Mouse (Mus musculus) heart, embryonic 12.5 days (tissue): ENCODE measurements around the gene Rab21. TPM values are rescaled to one million over a fixed set of nuclear protein-coding genes. Genes with fewer than 3 reads are reported as not detected.

Experiments used
- ATAC-seq: fragments of 200-750 bp; cut with Nextera tagmentation; 2 replicates; pipeline ENCODE4 v1.8.0; 2017; ENCODE audit warnings: moderate TSS enrichment, moderate library complexity; ENCODE audit not compliant: insufficient number of reproducible peaks, low FRiP score
- H3K27ac ChIP-seq: fragments of 300-500 bp; sonication (generic); 2 replicates; pipeline ENCODE4 v1.5.1; 2016; ENCODE audit warnings: mild to moderate bottlenecking, moderate library complexity; ENCODE audit not compliant: poor library complexity, severe bottlenecking
- H3K27me3 ChIP-seq: fragments of 300-500 bp; sonication (generic); replicated peaks from 2 replicates; pipeline ENCODE4 v1.6.1; 2016; ENCODE audit warnings: mild to moderate bottlenecking, moderate library complexity
- H3K36me3 ChIP-seq: fragments of 300-500 bp; sonication (generic); 2 replicates; pipeline ENCODE4 v1.6.1; 2016; ENCODE audit warnings: mild to moderate bottlenecking, moderate library complexity
- H3K4me1 ChIP-seq: fragments of 300-500 bp; sonication (generic); replicated peaks from 2 replicates; pipeline ENCODE4 v1.6.1; 2016; ENCODE audit warnings: mild to moderate bottlenecking
- H3K4me2 ChIP-seq: fragments of 300-500 bp; sonication (generic); 2 replicates; pipeline ENCODE4 v1.6.1; 2016; ENCODE audit warnings: mild to moderate bottlenecking, moderate library complexity
- H3K4me3 ChIP-seq: fragments of 300-500 bp; sonication (generic); 2 replicates; pipeline ENCODE4 v1.5.1; 2016; ENCODE audit warnings: mild to moderate bottlenecking
- H3K9ac ChIP-seq: fragments of 300-500 bp; sonication (generic); 2 replicates; pipeline ENCODE4 v1.6.1; 2016; ENCODE audit warnings: mild to moderate bottlenecking, moderate library complexity
- H3K9me3 ChIP-seq: fragments of 300-500 bp; sonication (generic); replicated peaks from 2 replicates; pipeline ENCODE4 v1.6.1; 2016; ENCODE audit warnings: mild to moderate bottlenecking, moderate library complexity
- WGBS: fragments of 180-500 bp; shearing (Covaris S2); methylation state at CpG from one replicate; pipeline ENCODE4 v1.1.7; 2016; 5-methylcytosine and 5-hydroxymethylcytosine counted together
- polyA plus RNA-seq: library from polyadenylated mRNA; unstranded; fragments of >200 nt; fragmentation: Nextera tagmentation; extraction: Ambion mirVana; gene quantifications from 2 replicates; pipeline ENCODE4 v1.2.1, GENCODE M21; 2016

Rab21 gene
- polyA plus RNA-seq, 1 experiment from 2014 or later, result 6.0 TPM

DNA sequence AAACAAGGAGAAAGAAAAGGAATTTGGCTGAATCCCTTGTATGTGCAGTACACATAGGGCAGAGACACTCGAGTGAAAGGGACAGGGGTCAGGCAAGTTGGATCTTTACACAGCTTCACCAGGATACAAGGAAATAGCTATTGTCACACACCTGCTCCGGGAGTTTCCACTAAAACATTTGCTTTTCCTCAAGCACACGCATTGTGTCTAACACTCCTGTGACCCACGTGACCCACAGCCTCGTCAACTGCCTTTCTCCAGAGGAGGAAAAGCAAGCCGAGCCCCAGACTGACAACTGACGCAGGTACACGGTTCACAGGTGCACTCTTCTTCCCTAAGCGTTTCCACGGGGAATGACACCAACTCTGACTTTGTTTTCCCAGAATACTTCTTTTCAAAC lies 31.2 kb downstream of the Rab21 start:
- Histone ChIP-seq H3K4me2 (no peak overlapping the region), H3K36me3 (peaks cover 26% of the 10 kb centered on the region), H3K9ac (no peak overlapping the region), H3K9me3 (0 out of 2 replicates have a peak, but pooled peaks cover 4% of the 10 kb centered on the region), H3K4me3 (no peak overlapping the region), H3K4me1 (no peaks in the 10 kb centered on the region), H3K27ac (no peak overlapping the region), H3K27me3 (no peaks in the 10 kb centered on the region)
- no peak for ATAC-seq
- WGBS, result 75% methylated on average over 10 of the region's 10 CpGs

DNA sequence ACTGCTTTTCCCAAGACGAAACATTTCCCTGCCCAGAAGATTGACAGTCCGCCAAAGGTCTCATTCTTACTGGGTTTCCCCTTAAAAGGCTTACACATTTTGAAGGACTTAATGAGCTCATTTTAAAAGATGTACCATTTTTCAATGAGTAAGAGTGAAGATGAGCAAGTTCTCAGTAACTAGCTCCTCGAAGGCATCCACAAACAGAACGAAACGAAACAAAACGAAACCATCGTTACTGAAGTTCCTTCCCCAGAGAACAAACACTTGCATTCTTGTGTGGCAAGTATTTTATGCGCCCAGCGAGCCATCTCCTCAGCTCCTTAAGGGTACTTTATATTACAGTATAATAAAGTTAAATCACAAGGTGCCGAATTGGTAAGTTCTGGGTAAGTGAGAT lies 34.0 kb downstream of the Rab21 start:
- no peak overlapping the region for H3K4me3 ChIP-seq
- 0 out of 2 replicates have a peak, but pooled peaks cover 3% of the 10 kb centered on the region for H3K9me3 ChIP-seq
- H3K36me3 ChIP-seq, result peaks cover 5% of the 10 kb centered on the region
- H3K4me1 ChIP-seq, result no peaks in the 10 kb centered on the region
- no peak for ATAC-seq
- H3K9ac ChIP-seq, result no peak overlapping the region
- no peak overlapping the region for H3K4me2 ChIP-seq
- H3K27ac ChIP-seq, result no peak overlapping the region
- no peaks in the 10 kb centered on the region for H3K27me3 ChIP-seq
- WGBS, result 91% methylated on average over 10 of the region's 10 CpGs

DNA sequence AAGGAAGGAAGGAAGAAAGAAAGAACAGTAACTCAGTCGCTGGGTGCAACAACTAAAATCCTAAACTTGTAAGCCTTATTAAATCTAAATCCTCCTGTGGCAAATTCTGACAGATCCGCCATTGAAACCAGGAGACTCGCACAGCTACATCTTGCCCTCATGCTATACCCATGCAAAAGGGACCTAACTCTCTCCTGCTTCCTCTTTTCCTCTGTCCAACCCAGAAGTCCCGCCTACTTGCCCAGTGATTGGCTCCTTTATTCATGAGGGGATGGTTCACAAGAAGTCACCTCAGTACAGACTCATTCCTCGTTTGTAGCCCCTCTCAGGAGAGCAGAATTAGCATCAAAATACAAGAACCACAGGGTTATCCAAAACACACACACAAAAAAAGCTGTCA lies 43.7 kb downstream of the Rab21 start:
- no peak overlapping the region for H3K4me2 ChIP-seq
- 54% methylated on average over 5 of the region's 5 CpGs for WGBS
- no peaks in the 10 kb centered on the region for H3K4me1 ChIP-seq
- no peak overlapping the region for H3K27ac ChIP-seq
- H3K36me3 ChIP-seq, result no peaks in the 10 kb centered on the region
- no peak for ATAC-seq
- H3K9me3 ChIP-seq, result no peaks in the 10 kb centered on the region
- no peak overlapping the region for H3K9ac ChIP-seq
- H3K27me3 ChIP-seq, result no peaks in the 10 kb centered on the region
- H3K4me3 ChIP-seq, result no peak overlapping the region

DNA sequence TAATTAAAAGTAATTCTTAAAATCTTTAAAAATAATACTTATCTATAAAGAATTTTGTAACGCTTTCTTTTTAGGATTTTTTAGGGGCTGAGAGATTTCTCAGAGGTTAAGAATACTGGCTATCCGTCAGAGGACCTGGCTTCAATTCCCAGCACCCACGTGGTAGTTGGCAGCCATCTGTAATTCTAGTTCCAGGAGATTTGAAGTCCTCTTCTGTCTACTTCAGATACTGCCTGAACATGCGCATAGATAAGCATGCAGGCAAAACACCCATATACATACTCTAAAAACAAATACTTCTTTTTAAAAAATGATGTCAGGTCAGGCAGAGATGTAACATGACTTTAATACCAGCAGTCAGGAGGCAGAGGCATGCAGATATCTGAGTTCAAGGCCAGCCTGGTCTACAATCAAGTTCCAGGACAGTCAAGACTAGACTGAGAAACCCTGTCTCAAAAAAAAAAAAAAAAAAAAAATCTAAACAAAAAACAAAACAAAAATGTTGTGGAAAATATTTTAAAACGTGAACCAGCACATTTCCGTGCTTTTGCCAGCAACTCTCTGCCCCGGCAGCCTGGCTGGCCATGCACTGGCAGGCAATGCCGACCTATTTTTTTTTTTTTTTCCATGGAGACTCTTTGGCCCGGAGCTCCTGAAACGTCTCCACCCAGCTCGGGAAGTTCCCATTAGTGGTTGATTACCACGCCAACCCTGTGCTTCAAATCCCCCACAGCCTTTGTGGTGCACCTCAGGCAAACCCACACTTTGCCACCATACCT lies 44.6 kb downstream of the Rab21 start:
- no peaks in the 10 kb centered on the region for H3K4me1 ChIP-seq
- H3K27me3 ChIP-seq, result no peaks in the 10 kb centered on the region
- H3K4me3 ChIP-seq, result no peak overlapping the region
- no peak for ATAC-seq
- H3K27ac ChIP-seq, result no peak overlapping the region
- no peaks in the 10 kb centered on the region for H3K36me3 ChIP-seq
- H3K9me3 ChIP-seq, result no peaks in the 10 kb centered on the region
- H3K9ac ChIP-seq, result no peak overlapping the region
- no peak overlapping the region for H3K4me2 ChIP-seq
- WGBS, result 82% methylated on average over 12 of the region's 12 CpGs

GRCm38 (mm10) chr10:115262926-115263562 lies 52.4 kb downstream of the Rab21 start:
- Histone ChIP-seq H3K4me3 (no peak overlapping the region), H3K4me2 (no peak overlapping the region), H3K36me3 (no peaks in the 10 kb centered on the region), H3K27ac (no peak overlapping the region), H3K9me3 (no peaks in the 10 kb centered on the region; the same call in 1 of the 2 replicates), H3K9ac (no peak overlapping the region), H3K4me1 (no peaks in the 10 kb centered on the region), H3K27me3 (no peaks in the 10 kb centered on the region)
- 66% methylated on average over 5 of the region's 5 CpGs for WGBS
- no peak for ATAC-seq

- H3K9ac ChIP-seq, result no peak overlapping the region
- no peaks in the 10 kb centered on the region for H3K4me1 ChIP-seq
- WGBS, result 82% methylated on average over 2 of the region's 2 CpGs
- no peak overlapping the region for H3K4me2 ChIP-seq
- H3K27me3 ChIP-seq, result no peaks in the 10 kb centered on the region
- no peaks in the 10 kb centered on the region for H3K36me3 ChIP-seq
- no peak overlapping the region for H3K4me3 ChIP-seq
- no peak overlapping the region for H3K27ac ChIP-seq
- no peaks in the 10 kb centered on the region; the same call in 1 of the 2 replicates for H3K9me3 ChIP-seq
- no peak for ATAC-seq
Measured at GRCm38 (mm10) chr10:115262261-115262660, 53.1 kb downstream of the Rab21 start.

- Histone ChIP-seq H3K4me1 (no peaks in the 10 kb centered on the region), H3K27ac (no peak overlapping the region), H3K27me3 (no peaks in the 10 kb centered on the region), H3K4me2 (no peak overlapping the region), H3K9ac (no peak overlapping the region), H3K4me3 (no peak overlapping the region), H3K9me3 (no peaks in the 10 kb centered on the region; the same call in 1 of the 2 replicates), H3K36me3 (no peaks in the 10 kb centered on the region)
- no peak for ATAC-seq
- 84% methylated on average over 3 of the region's 3 CpGs for WGBS
Measured at GRCm38 (mm10) chr10:115261428-115261827, 54.0 kb downstream of the Rab21 start.

DNA sequence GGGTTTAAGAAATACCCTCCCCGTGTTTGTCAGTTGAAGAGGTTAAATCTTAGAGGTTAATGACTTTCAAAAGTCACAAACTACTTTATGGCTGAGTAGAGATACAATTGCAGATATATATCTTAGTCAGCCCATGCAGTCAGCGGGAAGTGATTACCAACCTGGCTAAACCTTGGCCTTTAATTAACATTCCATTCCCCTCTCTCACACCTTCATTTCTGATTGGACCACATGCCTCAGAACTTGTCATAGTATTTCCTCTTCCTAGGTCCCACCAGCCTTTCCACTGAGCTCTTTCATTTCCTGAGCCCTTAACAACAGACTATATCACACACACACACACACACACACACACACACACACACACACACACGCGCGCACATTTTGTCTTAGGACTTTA lies 59.2 kb downstream of the Rab21 start:
- WGBS, result 77% methylated on average over 5 of the region's 5 CpGs
- ATAC-seq, result no peak
- Histone ChIP-seq H3K4me1 (no peaks in the 10 kb centered on the region), H3K36me3 (no peaks in the 10 kb centered on the region), H3K4me3 (no peak overlapping the region), H3K27ac (no peak overlapping the region), H3K4me2 (no peak overlapping the region), H3K9ac (no peak overlapping the region), H3K27me3 (no peaks in the 10 kb centered on the region), H3K9me3 (no peaks in the 10 kb centered on the region; the same call in 1 of the 2 replicates)

GRCm38 (mm10) chr10:115253521-115253920 lies 61.9 kb downstream of the Rab21 start:
- Histone ChIP-seq H3K9ac (no peak overlapping the region), H3K9me3 (no peaks in the 10 kb centered on the region), H3K27ac (no peak overlapping the region)

DNA sequence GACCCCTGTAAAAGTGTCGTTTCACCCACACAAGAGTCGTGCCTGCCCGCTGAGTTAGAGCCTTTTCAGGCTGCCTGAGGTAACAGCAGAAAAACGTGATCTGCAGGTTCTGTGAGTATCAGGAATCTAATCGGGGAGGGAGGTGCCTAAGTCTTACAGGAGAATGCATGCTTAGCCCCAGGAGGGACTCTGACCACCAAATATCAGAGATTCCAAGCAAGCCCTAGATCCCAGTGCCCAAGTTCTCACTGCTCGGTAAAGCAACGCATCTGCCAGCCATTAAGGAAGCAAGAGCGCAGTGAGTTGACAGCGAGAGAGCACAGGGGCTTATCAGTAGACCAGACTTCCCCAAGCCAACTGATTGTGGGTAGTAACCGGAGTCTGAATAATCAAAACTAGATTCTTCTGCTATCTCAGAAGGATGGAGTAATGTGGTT lies 63.1 kb downstream of the Rab21 start:
- ATAC-seq, result peak; percentile 37; the same call in 1 of the 2 replicates
- Histone ChIP-seq H3K9me3 (no peaks in the 10 kb centered on the region), H3K4me3 (peak overlapping the region; percentile 98), H3K27me3 (no peaks in the 10 kb centered on the region), H3K4me1 (peaks cover 17% of the 10 kb centered on the region), H3K27ac (peak overlapping the region; percentile 91), H3K9ac (peak overlapping the region; percentile 69), H3K36me3 (no peaks in the 10 kb centered on the region), H3K4me2 (peak overlapping the region; percentile 78)
- under 1% methylated on average over 10 of the region's 10 CpGs for WGBS

More at GRCm38 (mm10) chr10:115253521-115253920, 61.9 kb downstream of the Rab21 start:
- no peak for ATAC-seq
- Histone ChIP-seq H3K27me3 (no peaks in the 10 kb centered on the region), H3K36me3 (no peaks in the 10 kb centered on the region), H3K4me3 (no peak overlapping the region), H3K4me2 (no peak overlapping the region), H3K4me1 (peaks cover 9% of the 10 kb centered on the region)
- whole genome bisulfite sequencing, result 58% methylated on average over 3 of the region's 3 CpGs

- H3K9ac ChIP-seq, result peak within 1 kb of the TSS; percentile 96
- no peaks in the 10 kb centered on the region for H3K36me3 ChIP-seq
- H3K4me3 ChIP-seq, result peak within 1 kb of the TSS; percentile 98
- H3K9me3 ChIP-seq, result no peaks in the 10 kb centered on the region
- ATAC-seq, result peak; percentile 96
- H3K4me2 ChIP-seq, result peak within 1 kb of the TSS; percentile 78
- H3K27me3 ChIP-seq, result no peaks in the 10 kb centered on the region
- under 1% methylated on average over 67 of the region's 67 CpGs for WGBS
- H3K27ac ChIP-seq, result peak within 1 kb of the TSS; percentile 91
- H3K4me1 ChIP-seq, result peaks cover 17% of the 10 kb centered on the region
Measured at GRCm38 (mm10) chr10:115251088-115251934, 64.1 kb downstream of the Rab21 start, which contains the start of gene Tbc1d15. Gene Tbc1d15, minus strand, starts transcription at chr10:115251467.
